Mouse (Mus musculus) cerebellum, adult 11 months (tissue): ENCODE data around the gene Hp.

ENCODE experiments used
- DNase-seq: peaks from one replicate; pipeline ENCODE4 v3.0.0; 2022

The Hp gene

GRCm38 (mm10) chr8:109551663-109552062 is 27.3 kb downstream of the Hp start:
- no peak for DNase-seq

GRCm38 (mm10) chr8:109544049-109544448 is 34.9 kb downstream of the Hp start:
- DNase-seq: no peak

GRCm38 (mm10) chr8:109542748-109543519 is 36.0 kb downstream of the Hp start:
- DNase-seq: no peak

- no peak for DNase-seq
Observed at GRCm38 (mm10) chr8:109542165-109542564, 36.8 kb downstream of the Hp start.

- DNase-seq: peak; percentile 44
Observed at GRCm38 (mm10) chr8:109536703-109537102, 42.3 kb downstream of the Hp start.

GRCm38 (mm10) chr8:109535140-109535990 is 43.6 kb downstream of the Hp start:
- DNase-seq: no peak
